Mouse (Mus musculus) midbrain, embryonic 13.5 days (tissue): ENCODE results near the gene Gria2. TPM values are rescaled to one million over a fixed set of nuclear protein-coding genes. Genes with fewer than 3 reads are reported as not detected.

Source experiments
- ATAC-seq: fragments of 200-750 bp; cut with Nextera tagmentation; 2 replicates; pipeline ENCODE4 v1.8.0; 2017; ENCODE audit warnings: mild to moderate bottlenecking, moderate TSS enrichment, moderate library complexity
- H3K27ac ChIP-seq: fragments of 300-500 bp; sonication (generic); 2 replicates; pipeline ENCODE4 v1.5.1; 2015; ENCODE audit warnings: inconsistent platforms, mild to moderate bottlenecking, moderate library complexity
- H3K27me3 ChIP-seq: fragments of 300-500 bp; sonication (generic); 2 replicates; pipeline ENCODE4 v1.6.1; 2015; ENCODE audit warnings: mild to moderate bottlenecking, inconsistent platforms
- H3K36me3 ChIP-seq: fragments of 300-500 bp; sonication (generic); 2 replicates; pipeline ENCODE4 v1.6.1; 2015; ENCODE audit warnings: mild to moderate bottlenecking, inconsistent platforms
- H3K4me1 ChIP-seq: fragments of 300-500 bp; sonication (generic); replicated peaks from 2 replicates; pipeline ENCODE4 v1.6.1; 2015; ENCODE audit warnings: inconsistent platforms
- H3K4me2 ChIP-seq: fragments of 300-500 bp; sonication (generic); replicated peaks from 2 replicates; pipeline ENCODE4 v1.6.1; 2015; ENCODE audit warnings: moderate library complexity, mild to moderate bottlenecking, inconsistent platforms
- H3K4me3 ChIP-seq: fragments of 300-500 bp; sonication (generic); replicated peaks from 2 replicates; pipeline ENCODE4 v1.5.1; 2015; ENCODE audit warnings: mild to moderate bottlenecking, inconsistent platforms
- H3K9ac ChIP-seq: fragments of 300-500 bp; sonication (generic); replicated peaks from 2 replicates; pipeline ENCODE4 v1.6.1; 2015; ENCODE audit warnings: mild to moderate bottlenecking, inconsistent platforms
- H3K9me3 ChIP-seq: fragments of 300-500 bp; sonication (generic); 2 replicates; pipeline ENCODE4 v1.6.1; 2016; ENCODE audit warnings: mild to moderate bottlenecking, inconsistent platforms
- WGBS: fragments of 180-500 bp; shearing (Covaris S2); methylation state at CpG from one replicate; pipeline ENCODE4 v1.1.7; 2015; 5-methylcytosine and 5-hydroxymethylcytosine counted together
- polyA plus RNA-seq: library from polyadenylated mRNA; unstranded; fragments of >200 nt; fragmentation: Nextera tagmentation; extraction: Ambion mirVana; gene quantifications from 2 replicates; pipeline ENCODE4 v1.2.1, GENCODE M21; 2015

Gene Gria2
- 120 and 128 TPM in 2 replicates for polyA plus RNA-seq

DNA sequence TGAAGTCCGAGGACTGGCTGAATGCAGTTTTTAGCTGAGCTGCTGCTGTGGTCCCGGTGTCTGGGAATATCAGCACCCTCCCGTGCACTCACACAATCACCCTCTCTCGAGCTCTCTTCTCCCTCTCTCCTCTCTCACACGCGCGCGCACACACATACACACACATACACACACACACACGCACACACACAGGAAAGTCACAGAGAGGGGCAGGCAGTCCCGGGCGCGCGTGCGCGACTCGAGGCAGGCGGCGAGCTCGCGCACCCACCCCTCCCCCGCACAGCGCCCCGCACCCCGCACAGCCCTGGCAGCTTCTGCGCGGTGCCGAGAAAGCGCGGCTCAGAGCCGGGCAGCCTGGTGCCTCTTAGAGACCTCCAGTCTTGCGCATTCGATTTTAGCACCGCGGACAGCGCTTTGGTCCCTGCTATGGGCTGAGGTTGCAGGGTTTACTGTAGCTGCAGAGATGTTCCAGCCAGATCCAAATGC lies at the start of gene Gria2:
Gene Gria2 (minus strand): TSS at position 240 of the 486 bp plus-strand sequence.
- Histone ChIP-seq H3K9ac (peak within 1 kb of the TSS; percentile 85), H3K4me3 (peak within 1 kb of the TSS; percentile 77), H3K36me3 (no peaks in the 10 kb centered on the region), H3K9me3 (no peaks in the 10 kb centered on the region), H3K27ac (peak within 1 kb of the TSS; percentile 94), H3K27me3 (no peaks in the 10 kb centered on the region), H3K4me1 (peaks cover 28% of the 10 kb centered on the region), H3K4me2 (peak within 1 kb of the TSS; percentile 77)
- ATAC-seq = peak; percentile 95
- under 1% methylated on average over 30 of the region's 35 CpGs for WGBS

DNA sequence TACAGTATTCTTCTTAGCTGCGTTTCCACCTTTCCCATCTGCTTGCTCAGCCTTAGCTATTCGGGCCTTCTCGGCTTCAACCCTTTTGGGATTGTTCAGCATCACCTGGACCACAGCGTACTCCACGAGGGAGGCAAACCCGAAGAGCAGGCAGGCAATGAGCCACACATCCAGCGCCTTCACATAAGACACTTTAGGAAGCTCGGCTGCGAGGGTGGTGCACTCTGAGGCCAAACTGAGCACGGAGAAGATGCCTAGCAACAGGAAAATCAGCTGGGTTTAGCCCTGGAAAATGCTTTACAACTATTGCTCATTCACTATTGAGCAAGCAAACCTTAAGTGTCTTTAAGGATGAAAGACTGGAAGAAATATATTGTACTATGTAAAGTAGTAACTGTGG lies 48.3 kb upstream of the Gria2 start:
- Histone ChIP-seq H3K4me3 (no peak overlapping the region), H3K9ac (no peak overlapping the region), H3K27ac (no peak overlapping the region), H3K4me2 (no peak overlapping the region), H3K9me3 (no peaks in the 10 kb centered on the region), H3K27me3 (no peaks in the 10 kb centered on the region), H3K36me3 (no peaks in the 10 kb centered on the region), H3K4me1 (no peaks in the 10 kb centered on the region)
- no peak for ATAC-seq
- 85% methylated on average over 10 of the region's 10 CpGs for WGBS

DNA sequence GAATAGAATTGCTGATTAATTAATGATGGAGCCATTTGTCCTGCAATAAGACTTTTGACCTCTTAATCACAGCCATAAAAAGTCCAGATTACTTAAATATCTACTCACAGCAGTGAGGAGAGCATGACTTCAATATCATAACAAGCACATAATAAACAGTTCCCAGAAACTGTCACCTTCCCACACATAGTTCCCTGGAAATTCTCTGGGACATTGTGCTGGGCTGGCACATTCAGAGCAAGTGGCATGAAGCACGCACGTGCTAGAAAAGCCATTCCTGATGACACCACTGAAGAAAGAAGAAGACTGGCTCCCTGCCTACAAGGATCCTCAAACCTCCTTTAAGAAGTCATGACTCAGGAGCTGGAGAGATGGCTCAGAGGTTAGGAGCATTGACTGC lies 43.0 kb upstream of the Gria2 start:
- H3K27me3 ChIP-seq = no peaks in the 10 kb centered on the region
- ATAC-seq = no peak
- H3K9ac ChIP-seq = no peak overlapping the region
- no peaks in the 10 kb centered on the region for H3K4me1 ChIP-seq
- no peaks in the 10 kb centered on the region for H3K36me3 ChIP-seq
- H3K4me2 ChIP-seq = no peak overlapping the region
- WGBS = 97% methylated on average over 2 of the region's 2 CpGs
- H3K27ac ChIP-seq = no peak overlapping the region
- H3K9me3 ChIP-seq = no peaks in the 10 kb centered on the region
- no peak overlapping the region for H3K4me3 ChIP-seq

DNA sequence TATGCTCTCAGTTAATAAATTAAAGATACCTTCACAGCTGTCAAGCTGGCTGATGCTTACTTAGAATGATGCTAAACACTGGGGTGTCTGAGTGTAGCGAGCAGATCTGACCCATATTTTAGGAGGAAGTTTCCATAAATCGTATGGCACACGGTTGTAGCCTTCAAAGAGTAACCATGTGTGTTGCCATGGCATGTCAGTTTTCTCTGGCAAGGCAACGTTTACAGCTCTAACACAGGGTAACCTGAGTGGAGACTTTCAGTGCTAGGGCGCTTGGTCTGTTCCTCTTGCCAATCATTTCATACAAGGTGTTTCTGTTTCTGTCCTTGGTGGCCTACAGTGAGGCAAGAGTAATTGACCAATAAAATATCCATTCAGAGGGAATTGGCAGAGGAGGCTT lies 37.2 kb upstream of the Gria2 start:
- Histone ChIP-seq H3K9ac (no peak overlapping the region), H3K4me2 (no peak overlapping the region), H3K36me3 (no peaks in the 10 kb centered on the region), H3K27ac (no peak overlapping the region), H3K4me1 (no peaks in the 10 kb centered on the region), H3K4me3 (no peak overlapping the region), H3K27me3 (no peaks in the 10 kb centered on the region), H3K9me3 (no peaks in the 10 kb centered on the region)
- WGBS = 87% methylated on average over 5 of the region's 5 CpGs
- no peak for ATAC-seq

DNA sequence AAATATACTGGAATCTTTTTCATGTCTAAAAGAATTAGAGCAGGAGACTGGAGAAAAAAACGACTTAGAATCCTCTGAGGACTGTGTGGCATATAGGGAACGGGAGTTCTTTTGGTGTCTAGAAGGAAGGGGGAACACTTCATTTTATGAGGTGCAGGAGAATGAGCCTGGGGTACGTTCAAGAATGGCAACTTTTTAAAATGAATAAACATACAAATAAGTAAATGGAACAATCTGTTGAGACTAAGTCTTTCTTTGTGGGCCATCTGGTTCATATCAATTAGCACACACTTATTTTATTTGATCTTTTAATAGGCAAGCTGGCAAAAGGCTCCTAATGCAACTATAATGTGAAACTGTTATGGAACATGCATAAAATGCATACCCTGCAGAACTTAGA lies 34.9 kb upstream of the Gria2 start:
- no peak for ATAC-seq
- no peaks in the 10 kb centered on the region for H3K4me1 ChIP-seq
- H3K27ac ChIP-seq = no peak overlapping the region
- WGBS = 66% methylated on average over 3 of the region's 3 CpGs
- H3K36me3 ChIP-seq = no peaks in the 10 kb centered on the region
- H3K9me3 ChIP-seq = no peaks in the 10 kb centered on the region
- H3K4me2 ChIP-seq = no peak overlapping the region
- no peak overlapping the region for H3K9ac ChIP-seq
- no peak overlapping the region for H3K4me3 ChIP-seq
- no peaks in the 10 kb centered on the region for H3K27me3 ChIP-seq

DNA sequence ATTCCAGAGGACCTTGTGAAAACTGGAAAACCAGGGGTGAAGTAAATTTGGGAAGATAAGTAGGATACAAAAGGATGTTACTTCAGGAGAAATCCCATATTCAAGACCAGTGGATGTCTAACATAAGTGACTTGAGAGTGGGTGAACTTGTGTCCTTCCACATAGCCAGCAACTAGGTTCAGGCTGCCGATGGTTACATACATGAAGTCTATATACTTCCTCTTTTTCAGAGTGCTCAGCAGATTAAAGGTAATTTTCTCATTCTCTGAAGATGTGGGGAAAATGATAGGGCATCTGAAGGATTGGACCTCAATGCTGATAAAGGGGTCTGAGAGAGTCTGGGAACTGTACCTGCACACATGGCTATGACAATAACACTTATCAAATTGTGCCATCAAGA lies 21.3 kb upstream of the Gria2 start:
- 100% methylated on average over 1 of the region's 1 CpGs for WGBS

DNA sequence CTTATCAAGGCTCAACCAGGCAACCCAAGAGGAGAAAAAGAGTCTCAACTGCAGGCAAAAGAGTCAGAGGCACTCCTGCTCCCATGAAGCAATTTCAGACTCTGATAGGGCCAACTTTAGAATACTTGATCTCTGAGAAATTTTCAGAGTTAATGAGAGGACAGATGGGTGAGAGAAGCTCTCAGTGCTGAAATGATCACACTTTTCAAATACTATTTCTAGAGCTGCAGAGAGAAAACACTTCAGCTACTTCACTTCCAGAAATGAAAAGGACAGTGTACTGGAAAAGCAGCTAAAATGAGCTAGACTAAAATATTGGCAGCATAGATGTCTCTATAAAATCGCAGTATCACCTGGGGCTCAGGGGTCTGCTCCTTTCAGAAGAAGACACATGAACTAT lies 16.0 kb upstream of the Gria2 start:
- Histone ChIP-seq H3K9me3 (no peaks in the 10 kb centered on the region), H3K4me3 (no peak overlapping the region), H3K9ac (no peak overlapping the region), H3K27me3 (no peaks in the 10 kb centered on the region), H3K4me1 (no peaks in the 10 kb centered on the region), H3K4me2 (no peak overlapping the region), H3K27ac (no peak overlapping the region), H3K36me3 (no peaks in the 10 kb centered on the region)
- WGBS = 100% methylated on average over 1 of the region's 1 CpGs
- no peak for ATAC-seq

More for the DNA sequence above, 21.3 kb upstream of the Gria2 start:
- Histone ChIP-seq H3K27me3 (no peaks in the 10 kb centered on the region), H3K4me3 (no peak overlapping the region), H3K4me2 (no peak overlapping the region), H3K36me3 (no peaks in the 10 kb centered on the region), H3K9ac (no peak overlapping the region), H3K9me3 (no peaks in the 10 kb centered on the region), H3K4me1 (no peaks in the 10 kb centered on the region), H3K27ac (no peak overlapping the region)
- ATAC-seq = no peak

DNA sequence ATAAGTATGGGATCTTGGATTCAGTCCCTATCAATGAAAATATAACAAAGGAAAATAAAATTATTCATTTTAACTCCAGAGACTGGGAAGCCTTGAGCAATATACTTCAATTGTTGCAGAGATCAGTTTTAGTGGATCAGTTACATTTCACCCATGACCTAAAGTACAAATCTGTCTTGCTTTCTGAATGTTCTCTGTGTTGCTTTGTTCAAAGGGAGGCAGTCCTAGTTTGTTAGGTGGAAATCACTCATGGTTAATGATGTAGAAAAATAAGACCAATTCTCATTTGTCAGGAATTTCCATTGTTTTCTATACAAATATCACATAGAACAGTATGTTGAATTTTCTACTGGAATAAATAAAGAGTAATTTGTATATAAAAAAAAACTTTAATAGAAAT lies 11.1 kb upstream of the Gria2 start:
- Histone ChIP-seq H3K27me3 (no peaks in the 10 kb centered on the region), H3K36me3 (no peaks in the 10 kb centered on the region), H3K4me2 (no peak overlapping the region), H3K27ac (no peak overlapping the region), H3K9ac (no peak overlapping the region), H3K4me1 (no peaks in the 10 kb centered on the region), H3K9me3 (no peaks in the 10 kb centered on the region), H3K4me3 (no peak overlapping the region)
- ATAC-seq = no peak

DNA sequence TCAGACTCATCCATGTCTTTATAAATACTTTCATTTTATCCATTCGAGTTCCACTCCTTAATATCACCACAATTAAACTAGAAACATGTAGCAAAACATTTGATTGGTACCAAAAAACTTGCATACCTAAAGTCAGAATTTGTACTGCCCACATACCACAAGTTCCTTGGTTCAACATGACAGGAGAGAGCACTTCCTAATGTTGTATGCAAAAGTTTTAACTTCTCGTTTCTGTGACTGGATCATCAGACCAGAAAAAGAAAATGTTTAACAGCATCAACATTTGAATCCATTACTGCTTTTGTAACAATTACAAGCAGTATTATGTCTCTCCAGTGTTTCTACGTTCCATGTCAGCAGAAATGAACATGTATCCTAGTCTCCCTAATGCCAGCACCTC lies 9.6 kb upstream of the Gria2 start:
- H3K36me3 ChIP-seq = no peaks in the 10 kb centered on the region
- WGBS = 80% methylated on average over 3 of the region's 3 CpGs
- H3K4me3 ChIP-seq = no peak overlapping the region
- H3K27ac ChIP-seq = no peak overlapping the region
- no peaks in the 10 kb centered on the region for H3K27me3 ChIP-seq
- H3K4me2 ChIP-seq = no peak overlapping the region
- no peaks in the 10 kb centered on the region for H3K9me3 ChIP-seq
- no peaks in the 10 kb centered on the region for H3K4me1 ChIP-seq
- no peak for ATAC-seq
- H3K9ac ChIP-seq = no peak overlapping the region

DNA sequence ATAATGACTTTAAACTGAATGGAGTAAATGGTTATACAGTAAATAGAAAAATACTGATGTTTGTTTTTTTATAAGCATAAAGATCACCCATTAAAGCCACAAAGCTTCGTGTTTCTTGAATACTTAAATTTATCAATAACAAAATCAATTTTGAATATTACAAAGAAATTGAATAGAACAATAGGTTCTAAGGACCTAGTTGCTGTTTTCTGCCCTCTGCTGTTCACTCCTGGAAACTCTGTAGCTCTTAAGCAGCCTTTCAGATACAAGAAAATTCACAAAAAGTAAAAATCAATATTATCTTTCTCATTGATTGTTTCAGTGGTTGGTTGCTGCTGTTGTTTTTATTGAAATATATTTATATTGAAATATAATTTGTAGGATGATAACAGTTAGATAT lies 2.7 kb upstream of the Gria2 start:
- Histone ChIP-seq H3K9ac (no peak overlapping the region), H3K9me3 (no peaks in the 10 kb centered on the region), H3K4me2 (no peak overlapping the region), H3K36me3 (no peaks in the 10 kb centered on the region), H3K27me3 (no peaks in the 10 kb centered on the region), H3K4me1 (peaks cover 9% of the 10 kb centered on the region; the same call in 1 of the 2 replicates), H3K4me3 (no peak overlapping the region), H3K27ac (no peak overlapping the region)
- 12% methylated on average over 1 of the region's 1 CpGs for WGBS
- no peak for ATAC-seq

DNA sequence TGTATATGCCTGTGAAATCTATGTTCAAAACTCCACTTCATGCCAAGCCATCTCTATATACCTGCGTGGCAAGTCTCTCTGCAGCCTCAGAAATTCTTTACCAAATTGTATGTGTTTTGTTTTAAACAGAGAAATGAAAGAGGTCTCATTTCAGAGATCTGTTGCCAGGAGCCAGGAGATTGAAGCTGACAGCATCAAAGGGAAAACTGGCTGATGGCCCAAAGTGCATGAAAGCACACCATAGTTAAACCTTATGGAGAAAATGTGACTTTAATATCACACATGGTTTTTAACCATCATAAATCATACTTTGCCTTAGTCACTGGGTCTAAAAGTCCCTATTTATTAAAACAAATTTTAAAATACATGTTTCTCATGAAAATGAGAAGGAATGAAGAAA lies 1.2 kb upstream of the Gria2 start:
- 70% methylated on average over 1 of the region's 1 CpGs for WGBS
- H3K36me3 ChIP-seq = no peaks in the 10 kb centered on the region
- no peaks in the 10 kb centered on the region for H3K27me3 ChIP-seq
- H3K4me1 ChIP-seq = peaks cover 17% of the 10 kb centered on the region
- H3K27ac ChIP-seq = peak overlapping the region; percentile 94; the same call in 1 of the 2 replicates
- ATAC-seq = no peak
- no peak overlapping the region for H3K9ac ChIP-seq
- no peaks in the 10 kb centered on the region for H3K9me3 ChIP-seq
- H3K4me2 ChIP-seq = peak overlapping the region; percentile 77; the same call in 1 of the 2 replicates
- H3K4me3 ChIP-seq = no peak overlapping the region

DNA sequence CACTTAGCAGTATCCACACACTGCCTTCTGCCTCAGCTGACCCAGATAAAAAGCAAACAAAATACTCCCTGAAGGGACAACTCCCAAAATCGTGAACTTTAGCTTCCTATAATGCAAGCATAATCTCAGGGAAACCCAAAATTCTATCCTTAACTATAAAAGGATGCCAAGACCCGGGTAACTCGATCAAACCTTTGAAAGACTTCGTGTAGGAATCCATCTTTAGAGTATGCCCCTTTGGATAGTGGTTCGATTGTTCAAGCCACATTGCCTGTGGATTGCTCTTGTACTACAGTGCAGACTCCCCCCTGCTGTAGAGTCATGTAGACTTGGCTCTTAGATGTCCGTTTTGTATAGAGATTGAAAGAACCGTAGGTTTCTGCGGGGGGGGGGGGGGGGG lies 576 bp upstream of the Gria2 start:
- Histone ChIP-seq H3K27ac (peak overlapping the region; percentile 94), H3K4me3 (peak overlapping the region; percentile 77), H3K4me2 (peak overlapping the region; percentile 77), H3K9me3 (no peaks in the 10 kb centered on the region), H3K27me3 (no peaks in the 10 kb centered on the region), H3K36me3 (no peaks in the 10 kb centered on the region), H3K4me1 (peaks cover 23% of the 10 kb centered on the region), H3K9ac (peak overlapping the region; percentile 85)
- no peak for ATAC-seq
- WGBS = 46% methylated on average over 8 of the region's 8 CpGs

DNA sequence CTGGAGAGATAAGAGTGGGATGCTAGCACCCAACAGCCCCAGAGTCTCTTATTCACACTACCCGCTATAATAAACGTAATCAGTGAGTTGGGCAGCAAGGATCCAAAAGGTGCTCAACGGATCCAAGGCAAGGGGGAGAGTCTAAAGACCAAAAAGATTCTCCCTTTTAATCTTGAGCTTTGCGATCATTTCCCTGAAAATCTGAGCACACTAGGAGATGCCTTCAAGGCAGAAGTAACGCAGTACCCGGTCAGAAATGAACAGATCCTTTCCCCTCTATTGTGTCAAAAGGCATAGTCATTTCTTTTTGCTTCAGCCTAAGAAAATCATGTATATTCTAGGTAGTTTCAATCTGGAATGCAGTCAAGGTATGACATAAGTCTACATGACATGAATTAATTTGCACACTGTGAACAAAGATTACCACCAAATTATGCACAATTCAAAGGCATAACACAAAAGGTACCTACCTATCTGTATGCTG lies 766 bp downstream of the Gria2 start:
- H3K27ac ChIP-seq = peak overlapping the region; percentile 94
- 9% methylated on average over 6 of the region's 6 CpGs for WGBS
- H3K9me3 ChIP-seq = no peaks in the 10 kb centered on the region
- no peaks in the 10 kb centered on the region for H3K36me3 ChIP-seq
- peak overlapping the region; percentile 85 for H3K9ac ChIP-seq
- H3K4me2 ChIP-seq = peak overlapping the region; percentile 77
- peak overlapping the region; percentile 77 for H3K4me3 ChIP-seq
- peaks cover 31% of the 10 kb centered on the region for H3K4me1 ChIP-seq
- ATAC-seq = no peak
- H3K27me3 ChIP-seq = no peaks in the 10 kb centered on the region
